Mouse (Mus musculus) hematopoietic stem cell, adult 5-6 weeks (primary cell): ENCODE data around the gene Slc22a5. TPM values are rescaled to one million over a fixed set of nuclear protein-coding genes. Genes with fewer than 3 reads are reported as not detected.
"Not testable (repeated sequence)": the region's sequence is repeated elsewhere in the genome, so short reads cannot be mapped to it uniquely, and the experiment has no call there.

Experiments used
- ATAC-seq, 2 experiments: fragments of 125-278 bp in 1 of 2; replicated peaks in 1 of 2; 2 replicates each; pipeline ENCODE4 v1.8.0; 2016 to 2017; ENCODE audit warnings: inconsistent platforms in 2 of 2, mild to moderate bottlenecking in 2 of 2, moderate number of reproducible peaks in 2 of 2, low read depth in 1 of 2, moderate TSS enrichment in 1 of 2; ENCODE audit not compliant: low FRiP score in 2 of 2, poor library complexity in 2 of 2, severe bottlenecking in 2 of 2, insufficient read depth in 1 of 2, low TSS enrichment in 1 of 2
- total RNA-seq: library from RNA; stranded (forward); fragments of 172-1452, 232-1000 nt; gene quantifications from 2 replicates; pipeline ENCODE4 v1.2.3, GENCODE M21; 2017

Gene Slc22a5
- total RNA-seq = 9.9 and 20.4 TPM in 2 replicates

DNA sequence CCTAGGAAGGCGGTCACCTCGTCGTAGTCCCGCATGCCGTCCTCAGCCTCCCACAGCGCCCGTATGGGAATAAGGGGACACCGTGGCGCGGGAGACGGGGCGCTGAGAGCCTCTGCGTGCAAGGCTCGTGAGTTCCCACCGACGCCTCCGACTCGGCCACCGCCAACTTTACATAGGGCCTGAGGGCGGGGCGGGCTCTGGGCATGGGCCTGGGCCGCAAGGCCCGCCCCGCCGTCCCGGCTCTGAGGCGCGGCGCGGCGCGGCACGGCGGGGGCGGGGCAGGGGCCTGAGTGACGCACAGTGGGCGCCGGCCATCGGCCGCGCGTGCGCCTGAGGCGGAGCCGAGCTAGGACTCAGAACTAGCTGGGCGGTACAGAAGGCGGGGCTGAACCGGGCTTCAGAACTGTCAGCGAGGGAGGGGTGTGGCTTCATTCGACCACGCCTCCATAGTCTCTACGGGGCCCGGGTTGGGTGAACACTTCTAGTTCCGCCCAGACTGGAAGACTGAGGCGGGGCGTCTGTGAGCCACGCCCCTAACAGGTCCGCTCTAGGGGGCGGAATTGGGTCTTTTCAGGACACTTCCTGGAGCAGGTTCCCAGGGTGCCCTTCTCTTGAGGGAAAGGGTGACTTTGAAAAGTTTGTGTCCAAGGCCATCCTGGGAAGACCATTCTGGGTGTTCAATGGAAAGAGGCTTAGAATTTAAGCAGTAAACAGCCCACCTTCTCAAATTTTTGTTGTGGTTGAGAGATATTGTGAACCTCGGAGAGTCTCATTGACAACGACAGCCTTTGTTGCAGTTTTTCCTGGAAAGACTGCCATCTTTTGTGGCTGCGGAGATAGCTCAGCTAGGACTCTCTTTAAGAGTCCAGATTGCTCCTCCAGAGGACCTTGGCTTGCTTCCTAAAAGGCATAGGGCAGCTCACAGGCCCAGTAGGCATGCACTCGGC, at the start of gene Slc22a5:
Gene Slc22a5, minus strand, starts transcription at position 156 of the 947 bp plus-strand sequence.
- peak; percentile 96 for ATAC-seq

DNA sequence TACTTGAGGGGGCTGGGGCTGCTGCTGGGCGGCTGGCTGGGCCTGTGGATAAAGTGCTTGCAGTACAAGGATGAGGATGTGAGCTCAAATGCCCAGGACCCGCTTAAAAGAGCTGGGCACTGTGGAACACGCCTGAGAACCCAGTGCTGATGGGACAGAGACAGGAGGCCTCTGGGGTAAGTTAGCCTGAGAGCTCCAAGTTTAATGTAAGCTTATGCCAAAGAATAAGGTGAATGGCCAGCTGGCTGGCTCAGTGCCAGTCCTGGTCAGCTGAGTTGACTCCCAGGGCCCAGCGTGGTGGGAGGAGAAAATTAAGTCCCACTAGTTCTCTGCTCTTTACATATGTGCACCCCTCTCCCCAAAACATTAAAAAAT, 40.5 kb upstream of the Slc22a5 start:
- not testable (repeated sequence) for ATAC-seq

DNA sequence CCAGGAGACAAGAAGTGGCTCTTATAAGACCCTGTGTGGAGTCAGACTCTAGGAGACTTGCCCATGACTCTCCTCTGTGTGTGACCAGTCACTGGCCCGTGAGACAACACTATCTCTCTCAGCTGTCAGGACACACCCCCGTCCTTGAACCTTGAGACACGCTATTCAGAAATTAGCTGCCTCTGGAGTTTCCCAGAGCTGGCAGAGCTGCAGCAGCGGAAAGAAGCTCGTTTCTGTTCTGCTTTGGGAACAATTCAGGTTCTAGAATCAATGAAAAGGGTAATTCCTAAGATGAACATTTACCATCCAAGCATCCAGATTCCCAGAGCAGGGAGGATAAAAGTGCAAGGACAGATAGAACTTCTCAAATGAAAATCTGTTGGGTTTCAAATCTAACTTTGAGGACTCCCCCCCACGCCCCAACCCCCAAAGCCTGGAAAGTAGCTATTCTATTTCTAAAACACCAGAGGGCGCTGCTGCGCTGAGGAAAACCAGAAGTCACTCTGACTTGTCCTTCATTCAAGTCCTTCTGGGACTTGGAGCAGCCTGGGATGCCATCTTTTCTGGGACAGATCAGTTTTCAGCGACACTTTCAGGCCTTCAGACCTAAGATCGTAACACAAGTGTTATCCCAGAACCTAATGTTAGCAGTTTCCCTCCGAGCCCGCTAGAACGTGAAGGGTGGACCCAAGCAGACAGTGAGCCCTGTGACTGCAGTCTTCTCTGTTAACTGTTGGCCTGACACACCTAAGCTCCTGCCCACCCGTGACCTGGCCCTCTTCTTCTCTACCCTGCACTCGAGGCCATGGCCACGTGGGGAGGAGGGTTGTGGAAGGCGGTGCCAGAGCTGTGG, 39.9 kb upstream of the Slc22a5 start:
- ATAC-seq = 0 out of 4 replicates have a peak, but pooled peaks of 1 of the 2 experiments have one; percentile 32

- no peak for ATAC-seq
Measured at GRCm38 (mm10) chr11:53929741-53930140, 38.3 kb upstream of the Slc22a5 start.

- ATAC-seq = no peak
Measured at GRCm38 (mm10) chr11:53928585-53928984, 37.1 kb upstream of the Slc22a5 start.

DNA sequence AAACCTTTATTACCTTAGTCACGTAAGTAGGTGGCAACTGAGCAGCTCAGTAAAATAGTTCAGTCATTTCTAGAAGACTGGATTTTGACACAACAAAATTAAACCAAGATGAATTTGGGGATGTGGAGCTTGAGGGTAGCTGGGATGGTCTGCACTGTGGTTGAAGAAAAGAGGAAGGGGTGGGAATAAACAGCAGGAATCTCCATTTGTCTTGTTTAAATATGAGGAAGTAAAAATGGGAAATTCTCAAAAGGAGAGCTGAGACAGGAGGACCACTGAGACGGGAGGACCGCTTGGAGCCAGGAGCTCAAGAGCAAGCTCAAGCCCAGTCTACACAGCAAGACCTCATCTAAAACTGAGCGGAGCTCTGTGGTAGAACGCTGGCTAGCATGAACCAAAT, 34.8 kb upstream of the Slc22a5 start:
- ATAC-seq = no peak

- no peak for ATAC-seq
Measured at GRCm38 (mm10) chr11:53918851-53919250, 27.4 kb upstream of the Slc22a5 start.

- no peak for ATAC-seq
Measured at GRCm38 (mm10) chr11:53911011-53911410, 19.6 kb upstream of the Slc22a5 start.

DNA sequence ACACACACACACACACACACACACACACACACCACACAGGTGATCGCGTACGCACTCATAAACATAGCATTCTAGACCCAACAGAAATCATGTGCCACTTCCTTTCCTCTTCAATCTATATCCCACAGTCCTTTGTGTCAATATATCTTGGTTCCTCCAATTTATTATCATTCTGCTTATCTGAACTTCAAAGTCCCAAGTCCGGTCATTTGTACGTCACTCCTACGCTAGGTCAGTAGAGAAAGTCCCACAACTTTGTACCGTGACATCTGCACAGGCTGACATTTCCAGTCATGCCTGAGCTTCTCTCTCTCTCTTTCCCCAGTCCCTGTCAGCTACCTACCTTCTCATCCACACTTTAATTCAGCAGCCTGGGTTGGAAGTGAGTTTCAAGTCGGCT, 17.2 kb upstream of the Slc22a5 start:
- ATAC-seq = no peak

- ATAC-seq = no peak
Measured at GRCm38 (mm10) chr11:53904534-53904925, 13.1 kb upstream of the Slc22a5 start.

DNA sequence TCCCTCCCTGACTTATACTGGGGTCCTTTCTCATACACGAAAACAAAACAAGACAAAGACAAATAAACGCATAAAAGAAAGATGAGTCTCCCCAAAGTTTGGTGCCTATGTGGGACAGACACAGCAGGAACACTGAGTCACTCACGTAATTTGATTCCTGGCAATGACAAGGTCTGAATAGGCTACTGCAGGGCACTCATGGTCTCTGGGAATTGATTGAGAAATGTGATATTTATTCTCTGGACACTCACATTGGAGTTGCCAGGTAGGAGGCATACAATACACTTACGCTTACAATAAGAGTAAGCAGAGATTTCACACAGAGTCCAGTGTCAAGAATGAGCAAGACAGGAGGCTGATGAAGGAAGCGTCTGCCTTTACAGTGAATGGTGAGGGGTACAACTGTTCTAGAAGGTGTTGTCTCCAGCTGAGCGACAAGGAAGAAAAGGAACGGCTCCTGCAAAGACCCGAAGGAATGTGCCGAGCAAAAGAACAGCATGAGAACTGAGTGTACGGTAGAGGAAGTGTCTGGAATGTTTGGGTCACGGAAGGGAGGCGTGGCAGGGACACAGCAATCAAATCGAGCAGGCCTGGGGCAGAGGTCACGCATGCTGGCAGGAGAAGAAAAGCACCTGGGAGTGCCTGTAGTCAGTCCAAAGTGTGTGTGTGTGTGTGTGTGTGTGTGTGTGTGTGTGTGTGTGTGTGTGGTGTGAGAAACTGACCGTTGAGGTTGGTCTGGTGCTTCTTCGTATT, 12.5 kb upstream of the Slc22a5 start:
- no peak for ATAC-seq

GRCm38 (mm10) chr11:53902741-53903140, 11.3 kb upstream of the Slc22a5 start:
- no peak for ATAC-seq

GRCm38 (mm10) chr11:53900991-53901390, 9.5 kb upstream of the Slc22a5 start:
- ATAC-seq = no peak

DNA sequence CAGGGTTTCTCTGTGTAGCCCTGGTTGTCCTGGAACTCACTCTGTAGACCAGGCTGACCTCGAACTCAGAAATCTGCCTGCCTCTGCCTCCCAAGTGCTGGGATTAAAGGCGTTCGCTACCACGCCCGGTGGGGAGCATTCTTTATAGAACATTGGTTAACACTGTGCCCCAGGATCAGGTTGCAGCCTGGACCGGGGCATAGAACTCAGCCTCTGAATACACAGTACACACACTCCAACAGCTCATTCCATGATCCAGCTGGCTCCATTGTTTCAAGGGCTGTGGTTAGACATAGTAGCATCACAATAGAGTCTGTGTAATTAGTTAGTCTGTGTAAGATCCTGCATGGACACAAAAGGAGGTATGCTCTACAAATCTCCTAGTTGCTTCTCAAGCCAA, 8.5 kb upstream of the Slc22a5 start:
- no peak for ATAC-seq

DNA sequence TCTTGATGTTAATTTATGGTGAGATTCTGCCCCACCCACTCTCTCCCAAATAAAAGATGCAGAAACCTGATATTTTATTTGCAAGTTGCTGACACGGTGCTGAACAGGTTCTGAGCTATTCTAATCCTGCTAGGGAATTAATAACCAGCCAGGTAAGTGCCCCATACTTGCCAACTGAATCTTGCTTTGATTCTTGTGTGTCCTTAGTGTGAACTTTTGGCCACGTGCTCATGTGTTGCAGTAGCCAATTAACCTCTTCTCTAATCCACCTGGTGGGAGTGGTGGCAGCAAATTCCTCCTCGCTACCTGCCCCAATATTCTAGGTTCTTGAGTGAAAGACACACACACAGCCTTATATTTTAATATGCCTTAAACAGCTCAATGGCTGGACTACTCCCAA, 7.5 kb upstream of the Slc22a5 start:
- no peak for ATAC-seq

GRCm38 (mm10) chr11:53896935-53897334, 5.5 kb upstream of the Slc22a5 start:
- ATAC-seq = no peak

- ATAC-seq = no peak
Measured at GRCm38 (mm10) chr11:53893451-53893850, 2.0 kb upstream of the Slc22a5 start.
